ENCODE assay signal across 13 mouse cellular contexts in genomic region chr11:43927133-43927815, GRCm38 (mm10). TPM values are rescaled to one million over a fixed set of nuclear protein-coding genes. Genes with fewer than 3 reads are reported as not detected.
DNase-seq lines count a peak whose midpoint lies in the region; ATAC-seq lines count a peak whose summit lies in the region.
"Had no signal": no experiment of that assay in that cellular context is flagged by ENCODE, and none has a peak within 500 bp of the region (broad histone marks: within the 10 kb centered on the region; RNA-seq: fewer than 3 reads in every experiment).

No protein-coding gene starts in this region.

- no peak for DNase-seq in cerebellum, postnatal 4 days (ENCODE audit: low spot score in 2 of 2)
- peak; percentile 15 for DNase-seq in heart, postnatal 25 days (ENCODE audit: low spot score)
- DNase-seq in neural tube, embryonic 11.5 days (ENCODE audit: low spot score) = peak; percentile 26
- DNase-seq in neural tube, embryonic 10.5 days (ENCODE audit: extremely low spot score, low spot score) = no peak
- DNase-seq in skeletal muscle tissue, adult 2 months (ENCODE audit: low read depth, low spot score) = peak; percentile 68
- DNase-seq: B cell, adult 2 months; lung, postnatal 4 days; right cerebral cortex, postnatal 14 days had no signal

- no peak overlapping the region for H3K4me2 ChIP-seq in heart, embryonic 11.5 days
- H3K4me2 ChIP-seq in neural tube, embryonic 11.5 days (ENCODE audit: low read depth) = no peak overlapping the region
- H3K4me2 ChIP-seq: neural tube, embryonic 12.5 days had no signal

- no peaks in the 10 kb centered on the region for H3K27me3 ChIP-seq in heart, embryonic 11.5 days (ENCODE audit: control insufficient read depth, insufficient read depth, low read length)
- H3K27me3 ChIP-seq in neural tube, embryonic 11.5 days (ENCODE audit: control insufficient read depth, insufficient read depth, low read length) = no peaks in the 10 kb centered on the region
- H3K27me3 ChIP-seq: neural tube, embryonic 12.5 days had no signal

- no peak overlapping the region for H3K4me3 ChIP-seq in heart, embryonic 11.5 days (ENCODE audit: low read depth, low read length)
- H3K4me3 ChIP-seq in neural tube, embryonic 11.5 days (ENCODE audit: low read depth, low read length) = no peak overlapping the region
- H3K4me3 ChIP-seq: neural tube, embryonic 12.5 days had no signal

- ATAC-seq in cerebellum, adult (ENCODE audit: insufficient number of reproducible peaks, low FRiP score, low TSS enrichment) = 0 out of 2 replicates have a peak, but pooled peaks have one; percentile 46
- no peak for ATAC-seq in heart, embryonic 11.5 days (replicated peaks; ENCODE audit: insufficient number of reproducible peaks, low FRiP score, low TSS enrichment)
- ATAC-seq in neural tube, embryonic 11.5 days (ENCODE audit: insufficient read depth, low FRiP score, low TSS enrichment) = no peak
- no peak for ATAC-seq in erythroblast, adult 5-6 weeks (replicated peaks; ENCODE audit: low FRiP score, poor library complexity, severe bottlenecking)
- ATAC-seq: forebrain, embryonic 14.5 days had no signal

- H3K9me3 ChIP-seq in heart, embryonic 11.5 days (replicated peaks; ENCODE audit: control insufficient read depth, low read length) = no peaks in the 10 kb centered on the region
- no peaks in the 10 kb centered on the region for H3K9me3 ChIP-seq in neural tube, embryonic 11.5 days (ENCODE audit: control insufficient read depth, low read length)
- H3K9me3 ChIP-seq: neural tube, embryonic 12.5 days had no signal

- no peak overlapping the region for H3K9ac ChIP-seq in heart, embryonic 11.5 days (ENCODE audit: low read depth, low read length)
- H3K9ac ChIP-seq in neural tube, embryonic 11.5 days (ENCODE audit: low read length) = no peak overlapping the region
- H3K9ac ChIP-seq: neural tube, embryonic 12.5 days had no signal

- H3K27ac ChIP-seq in heart, embryonic 11.5 days (ENCODE audit: low read depth, low read length) = no peak overlapping the region
- H3K27ac ChIP-seq in neural tube, embryonic 11.5 days (ENCODE audit: low read depth, low read length) = no peak overlapping the region
- H3K27ac ChIP-seq: neural tube, embryonic 12.5 days had no signal

- H3K4me1 ChIP-seq in heart, embryonic 11.5 days (ENCODE audit: control insufficient read depth, insufficient read depth, low read length) = peaks cover 8% of the 10 kb centered on the region
- H3K4me1 ChIP-seq in neural tube, embryonic 11.5 days (ENCODE audit: control insufficient read depth, insufficient read depth, low read length) = no peaks in the 10 kb centered on the region
- H3K4me1 ChIP-seq: neural tube, embryonic 12.5 days had no signal

- intact Hi-C loops in heart, postnatal 25 days (cut with DNase I) = loop anchor here (5.0 kb wide), 1 partner anchor 90 kb away; no protein-coding TSS in a partner anchor

- 70% methylated on average over 8 of the region's 8 CpGs for WGBS in heart, embryonic 11.5 days (ENCODE audit: insufficient replicate concordance)
- 84% methylated on average over 8 of the region's 8 CpGs for WGBS in neural tube, embryonic 11.5 days

- no peaks in the 10 kb centered on the region for H3K36me3 ChIP-seq in heart, embryonic 11.5 days (ENCODE audit: control insufficient read depth, insufficient read depth, low read length)
- no peaks in the 10 kb centered on the region for H3K36me3 ChIP-seq in neural tube, embryonic 11.5 days (ENCODE audit: control insufficient read depth, insufficient read depth, low read length)
- H3K36me3 ChIP-seq: neural tube, embryonic 12.5 days had no signal

RNA-seq across cellular contexts. Expression of gene Adra1b, which starts 26.3 kb away (rescaled TPM):
- total RNA-seq in heart, postnatal 25 days (2021) = 10 to 100 TPM; 48.0 to 53.7 TPM
- 1.9 and 2.3 TPM in 2 replicates for polyA plus RNA-seq in heart, embryonic 11.5 days (2014; fragmentation: Nextera tagmentation; extraction: Ambion mirVana)
- polyA plus RNA-seq in neural tube, embryonic 11.5 days (2014; fragmentation: Nextera tagmentation; extraction: Ambion mirVana) = 0.31 and 0.37 TPM in 2 replicates
- total RNA-seq in erythroblast, adult 5-6 weeks (2015; ENCODE audit: low replicate concordance) = not detected in 2 replicates
- 0.56 TPM in 1 of 2 replicates, not detected in the other for total RNA-seq in erythroblast, adult 5-6 weeks (2017; ENCODE audit: low replicate concordance)

Comparison
In these comparisons a context has a peak if more than half of its experiments do, and no peak if none do; other contexts are left out.
1. DNase-seq: peak in heart, postnatal 25 days (single experiment), neural tube, embryonic 11.5 days (single experiment) and skeletal muscle tissue, adult 2 months (single experiment); none in cerebellum, postnatal 4 days (0 of 2) and neural tube, embryonic 10.5 days (single experiment).
2. RNA of gene Adra1b, which starts 26.3 kb away (total RNA-seq): 48.0 to 53.7 TPM in heart, postnatal 25 days; 0.56 TPM in erythroblast, adult 5-6 weeks; every median in the first group is over 10 times any median in the second.